Mouse (Mus musculus) 3T3-L1 (cell line): ENCODE results near the gene Kcnk16.

ENCODE experiments used
- DNase-seq: peaks from one replicate; pipeline ENCODE4 v3.0.0-alpha.2; 2015; ENCODE audit warnings: low read depth, low spot score

Gene Kcnk16

DNA sequence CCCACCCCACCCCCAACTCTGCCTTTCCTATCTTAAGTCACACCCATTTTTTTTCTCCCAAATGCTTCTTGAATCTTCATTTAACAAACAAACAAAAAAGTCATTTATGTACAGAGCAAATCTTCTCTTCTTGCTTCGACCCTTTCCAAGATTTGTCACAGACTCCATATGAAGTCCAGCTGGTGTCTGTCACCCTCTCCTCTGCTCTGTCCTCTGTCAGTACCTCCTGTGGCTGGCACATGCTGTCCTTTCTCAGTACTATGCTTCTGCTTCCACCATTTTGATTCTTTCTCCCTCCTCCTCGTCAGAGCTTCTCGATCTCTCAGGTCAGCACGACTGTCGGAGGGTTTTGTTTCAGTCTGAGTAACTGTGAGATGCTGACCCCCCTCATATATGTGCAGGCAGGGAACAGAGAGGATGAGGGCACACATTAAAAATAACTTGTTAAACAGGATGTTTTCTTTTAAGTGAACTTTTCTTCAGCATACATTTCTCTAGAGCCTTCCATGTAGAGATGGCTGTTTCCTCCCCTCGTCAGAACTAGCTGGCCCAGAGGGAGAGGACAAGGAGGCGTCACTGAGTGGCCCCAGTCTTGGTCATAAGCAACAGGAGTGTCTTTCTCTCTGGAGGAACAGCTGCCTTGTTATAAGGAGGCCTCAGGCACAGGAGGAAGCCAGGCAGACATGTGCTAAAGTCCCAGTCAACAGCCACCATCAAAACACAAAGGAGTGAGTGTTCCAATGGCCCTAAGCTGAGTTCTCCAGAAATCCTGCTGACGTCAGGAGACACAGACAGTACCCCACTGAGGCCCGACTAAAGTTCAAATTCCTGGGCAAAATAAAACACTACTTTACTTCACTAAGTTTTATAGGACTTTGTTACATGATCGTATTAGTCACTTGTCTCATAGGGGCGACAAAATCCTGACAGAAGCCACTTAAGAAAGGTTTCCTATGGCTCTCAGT is 35.7 kb downstream of the Kcnk16 start:
- no peak for DNase-seq

DNA sequence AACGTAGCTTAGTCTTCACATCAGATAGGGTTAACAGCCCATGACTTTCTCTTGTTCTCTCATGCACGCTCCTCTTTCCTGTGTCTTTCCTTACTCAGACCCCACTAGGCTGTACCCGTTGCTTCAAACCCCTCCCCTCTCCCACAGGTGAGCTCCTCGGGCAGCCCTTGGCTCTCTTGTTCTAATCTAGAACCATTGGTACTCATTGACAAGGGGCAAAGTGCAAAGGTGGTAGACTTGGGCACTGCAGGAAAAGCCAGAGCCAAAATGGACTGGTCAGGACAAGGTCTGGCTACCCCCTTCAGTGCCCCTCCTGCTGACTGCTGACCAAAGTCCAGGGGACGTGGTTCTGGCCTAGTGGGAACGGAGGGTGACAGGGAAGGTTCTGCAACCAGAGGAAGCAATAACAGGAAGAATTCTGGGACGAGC is 38.9 kb downstream of the Kcnk16 start:
- no peak for DNase-seq

- DNase-seq = no peak
Observed at GRCm38 (mm10) chr14:20229437-20229836, 39.6 kb downstream of the Kcnk16 start.

DNA sequence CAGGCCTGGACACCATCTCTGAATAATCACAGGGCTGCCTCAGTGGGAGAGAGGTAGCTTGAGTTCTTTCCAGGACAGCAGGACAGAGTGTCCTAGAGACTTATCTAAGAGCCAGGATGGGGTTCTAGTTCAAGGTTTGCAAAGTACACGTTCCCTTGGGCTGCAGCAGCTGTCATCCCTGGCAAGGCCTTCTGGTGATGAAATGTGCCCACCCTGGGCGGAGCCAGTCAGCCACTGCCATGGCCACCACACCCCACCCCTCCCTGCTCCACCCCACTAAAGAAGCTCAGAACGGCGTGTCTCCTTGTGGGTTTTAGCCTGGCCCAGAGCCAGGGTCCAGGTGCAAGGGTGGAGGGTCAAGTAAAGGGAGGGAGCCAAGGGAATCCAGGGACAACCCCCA is 40.7 kb downstream of the Kcnk16 start:
- no peak for DNase-seq

DNA sequence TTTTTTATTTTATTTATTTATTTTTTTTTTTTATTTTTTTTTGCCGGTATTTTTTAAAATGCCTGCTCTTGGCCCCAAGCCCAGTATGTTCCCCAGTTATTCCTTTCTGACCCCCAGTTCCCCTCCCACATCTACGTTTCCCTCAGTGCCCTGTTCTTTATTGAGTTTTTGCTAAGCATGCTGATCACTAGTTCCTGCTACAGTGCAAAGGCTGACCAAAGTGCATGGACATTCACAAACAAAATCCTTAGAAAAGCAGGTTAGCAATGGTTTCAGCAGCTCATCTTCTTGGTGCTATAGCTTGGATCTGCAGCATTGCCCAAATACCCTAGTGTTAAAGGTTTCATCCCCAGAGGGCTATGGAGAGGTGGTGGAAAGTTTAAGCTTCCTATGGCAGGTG is 42.0 kb downstream of the Kcnk16 start:
- no peak for DNase-seq

- DNase-seq = no peak
Observed at GRCm38 (mm10) chr14:20226488-20226887, 42.5 kb downstream of the Kcnk16 start.

DNA sequence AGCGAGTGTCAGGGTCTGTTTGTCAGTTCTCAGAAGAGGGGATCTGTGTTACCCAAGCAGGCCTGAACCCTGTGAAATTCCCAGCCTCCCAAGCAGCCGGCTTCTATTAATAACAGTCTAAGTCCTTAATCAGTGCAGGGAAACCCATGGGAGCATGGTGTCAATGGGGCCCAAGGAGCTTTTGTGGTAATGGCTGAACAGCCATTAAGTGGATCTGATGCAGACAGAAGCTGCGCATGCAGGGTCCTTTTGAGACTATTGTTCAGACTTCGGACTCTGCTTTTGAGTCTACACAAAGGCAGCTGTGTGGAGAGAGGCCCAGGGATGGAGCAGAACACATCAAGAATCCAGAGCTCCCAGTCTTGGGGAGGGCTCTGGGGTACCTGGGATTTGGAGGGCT is 43.5 kb downstream of the Kcnk16 start:
- no peak for DNase-seq

- no peak for DNase-seq
Observed at GRCm38 (mm10) chr14:20224576-20225218, 44.3 kb downstream of the Kcnk16 start.

DNA sequence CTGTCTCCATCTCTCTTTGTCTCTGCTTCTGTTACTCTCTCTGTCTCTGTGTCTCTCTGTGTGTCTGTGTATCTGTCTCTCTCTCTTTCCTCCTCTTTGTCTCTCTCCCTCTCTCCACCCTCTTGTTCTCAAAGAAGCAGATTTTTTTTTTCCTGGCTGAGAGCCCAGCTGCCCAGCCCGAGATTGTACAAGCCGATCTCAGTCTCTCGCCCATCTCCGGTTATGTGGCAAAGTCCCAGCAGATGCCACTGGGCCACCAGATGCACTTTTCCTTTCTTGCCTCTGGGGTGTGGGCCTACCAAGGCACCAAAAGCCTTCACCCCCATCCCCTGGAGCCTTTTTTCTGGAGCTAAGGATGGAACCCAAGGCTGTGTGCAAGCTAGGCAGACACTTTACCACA is 44.8 kb downstream of the Kcnk16 start:
- DNase-seq = peak; percentile 16

DNA sequence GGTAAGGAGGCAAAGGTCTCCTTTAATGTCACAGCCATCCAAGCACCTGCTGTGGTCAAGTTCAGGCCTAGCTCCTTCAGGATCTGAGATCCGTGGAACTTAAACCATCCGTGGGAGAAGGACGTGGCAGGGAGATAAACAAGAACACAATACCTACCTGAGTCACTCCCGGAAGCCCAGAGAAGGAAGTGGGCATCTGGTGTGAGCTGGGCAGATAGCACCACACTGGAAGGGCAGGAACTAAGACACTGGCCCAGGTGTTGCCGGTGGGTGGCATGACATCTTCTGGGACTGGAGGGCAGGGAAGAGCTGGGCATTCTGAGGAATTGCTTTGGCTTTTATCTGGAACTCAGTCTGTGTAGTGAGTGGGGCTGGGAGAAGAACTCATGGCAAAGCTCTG is 45.7 kb downstream of the Kcnk16 start:
- DNase-seq = no peak

- DNase-seq = no peak
Observed at GRCm38 (mm10) chr14:20221083-20221482, 47.9 kb downstream of the Kcnk16 start.

GRCm38 (mm10) chr14:20219849-20220248 is 49.1 kb downstream of the Kcnk16 start:
- no peak for DNase-seq

DNA sequence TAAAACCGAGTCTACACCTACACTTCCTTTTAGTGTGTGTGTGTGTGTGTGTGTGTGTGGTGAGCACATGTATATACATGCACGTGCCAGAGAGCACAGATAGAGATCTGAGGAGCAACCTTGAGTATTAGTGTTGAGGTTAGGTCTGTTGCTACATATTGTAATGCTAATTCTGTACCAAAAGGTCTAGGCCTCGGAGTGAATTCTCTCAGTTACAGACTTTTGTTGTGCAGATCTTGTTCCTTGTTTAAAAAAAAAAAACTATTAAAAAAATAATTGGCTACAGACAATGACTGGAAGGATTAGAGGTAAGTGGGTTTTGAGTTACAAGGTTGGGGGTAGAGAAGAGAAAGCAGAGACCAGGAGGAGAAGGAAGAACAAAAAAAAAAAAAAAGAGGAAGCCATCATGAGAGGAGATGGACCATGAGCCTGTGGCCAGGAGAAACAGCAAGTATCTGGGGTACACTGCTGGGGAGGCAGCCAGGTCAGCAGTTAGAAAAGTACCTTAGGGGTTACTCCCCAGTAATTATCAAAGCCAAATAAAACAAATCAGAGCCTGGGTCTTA is 51.6 kb downstream of the Kcnk16 start:
- DNase-seq = no peak

DNA sequence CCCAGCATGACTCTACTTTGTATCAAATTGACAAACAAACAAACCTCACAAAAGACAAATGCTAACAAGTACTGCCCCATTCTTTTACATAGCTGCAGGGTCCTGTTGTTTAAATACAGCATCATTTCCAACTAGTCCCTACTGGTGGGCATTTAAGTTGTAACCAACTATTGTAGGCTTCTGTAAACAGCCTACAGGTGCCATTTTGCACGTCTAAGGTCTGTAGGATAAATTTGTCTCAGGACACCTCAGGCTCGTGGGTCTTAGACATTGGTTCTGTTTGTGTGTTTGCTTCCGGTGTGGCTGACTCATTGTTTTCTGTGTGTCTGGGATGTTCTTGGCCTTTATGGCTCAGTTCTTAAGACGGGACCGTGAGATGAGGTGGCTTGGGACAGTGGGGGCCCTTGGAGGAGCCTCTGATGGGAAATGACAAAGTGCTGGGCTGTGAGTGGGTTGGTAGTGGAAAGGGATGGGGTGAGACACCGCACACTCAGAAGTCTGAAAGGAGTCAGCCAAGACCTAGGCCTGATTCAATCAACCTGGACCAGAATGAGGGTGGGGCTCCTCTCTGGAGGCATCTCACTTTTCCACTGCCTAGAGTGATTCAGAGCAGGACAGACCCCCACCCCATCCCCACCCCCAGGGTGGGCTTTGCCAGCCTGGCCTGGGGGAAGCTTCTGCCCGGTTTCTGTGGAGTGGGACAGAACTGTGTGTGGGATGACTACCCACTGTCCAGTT is 52.3 kb downstream of the Kcnk16 start:
- no peak for DNase-seq

GRCm38 (mm10) chr14:20215826-20216225 is 53.2 kb downstream of the Kcnk16 start:
- DNase-seq = no peak

GRCm38 (mm10) chr14:20214125-20214524 is 54.9 kb downstream of the Kcnk16 start:
- peak; percentile 68 for DNase-seq

GRCm38 (mm10) chr14:20211754-20212601 is 57.0 kb downstream of the Kcnk16 start:
- no peak for DNase-seq
